Comparison of ENCODE assay signal across 15 mouse cellular contexts in the genomic region with DNA sequence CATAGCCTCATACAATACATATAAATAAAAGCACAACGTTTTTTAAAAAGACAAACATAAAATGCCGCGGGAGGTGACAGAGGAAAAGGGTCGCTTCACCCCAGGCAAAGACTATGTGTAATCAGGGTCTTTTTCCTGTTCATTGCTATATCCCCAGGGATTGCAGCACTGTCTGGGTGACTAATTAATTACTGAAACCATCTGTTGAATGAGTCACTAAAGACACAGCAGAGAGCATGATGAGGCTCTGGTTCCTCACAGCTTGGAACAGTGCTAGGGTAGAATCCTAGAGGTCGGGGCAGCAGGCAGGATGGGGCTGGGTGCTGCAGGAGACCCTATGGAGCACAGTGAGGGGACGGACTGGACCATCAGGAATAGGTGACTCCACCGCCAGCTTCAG. TPM values are rescaled to one million over a fixed set of nuclear protein-coding genes. Genes with fewer than 3 reads are reported as not detected.
"Had no signal": no experiment of that assay in that cellular context is flagged by ENCODE, and none has a peak within 500 bp of the region (broad histone marks: within the 10 kb centered on the region; RNA-seq: fewer than 3 reads in every experiment).

No protein-coding gene starts in this region.

- H3K36me3 ChIP-seq: limb, embryonic 10.5 days; liver, embryonic 15.5 days; midbrain, embryonic 13.5 days; neural tube, embryonic 15.5 days had no signal

- H3K4me1 ChIP-seq: limb, embryonic 10.5 days; midbrain, embryonic 13.5 days had no signal

- H3K9ac ChIP-seq: liver, embryonic 15.5 days; midbrain, embryonic 13.5 days; neural tube, embryonic 15.5 days had no signal

- H3K4me3 ChIP-seq: left cerebral cortex, adult 2 months; limb, embryonic 10.5 days; liver, embryonic 15.5 days; midbrain, embryonic 13.5 days; neural tube, embryonic 15.5 days had no signal

- H3K27me3 ChIP-seq: liver, embryonic 15.5 days; midbrain, embryonic 13.5 days; neural tube, embryonic 15.5 days had no signal

- DNase-seq: lung, adult 2 months; lung, postnatal 36 days; thymus, postnatal 4 days had no signal

- H3K9me3 ChIP-seq: limb, embryonic 10.5 days; liver, embryonic 15.5 days; midbrain, embryonic 13.5 days; neural tube, embryonic 15.5 days had no signal

- H3K4me2 ChIP-seq: liver, embryonic 11.5 days; liver, embryonic 15.5 days; midbrain, embryonic 13.5 days; neural tube, embryonic 15.5 days had no signal

- H3K27ac ChIP-seq: left cerebral cortex, adult 2 months; limb, embryonic 10.5 days; liver, embryonic 15.5 days; midbrain, embryonic 13.5 days; neural tube, embryonic 15.5 days; stomach, postnatal 0 days had no signal

- ATAC-seq: intestine, postnatal 0 days; lung, postnatal 0 days; midbrain, embryonic 13.5 days had no signal

RNA-seq across cellular contexts. Expression of a gene that starts 9.3 kb away (rescaled TPM):
- polyA plus RNA-seq: intestine, postnatal 0 days; limb, embryonic 10.5 days; limb, embryonic 14.5 days; liver, embryonic 11.5 days; liver, embryonic 15.5 days; lung, adult 2 months; lung, postnatal 0 days; midbrain, embryonic 13.5 days; midbrain, postnatal 0 days; neural tube, embryonic 11.5 days; neural tube, embryonic 15.5 days; stomach, postnatal 0 days had no signal
